Mouse (Mus musculus): ENCODE results near the gene Fignl2. TPM values are rescaled to one million over a fixed set of nuclear protein-coding genes. Genes with fewer than 3 reads are reported as not detected.

Gene Fignl2
- polyA plus RNA-seq, 1 experiment = 2.7 TPM

- no peak overlapping the region for H3K4me3 ChIP-seq (replicated peaks; ENCODE audit: insufficient read depth, low read depth, low read length)
- 87% methylated on average over 3 of the region's 3 CpGs for WGBS
- DNase-seq = no peak
- no peak for TF ChIP-seq CTCF (IDR thresholded peaks at IDR 0.05; ENCODE audit: borderline replicate concordance, insufficient read depth, low read depth, low read length)
- no peak for TF ChIP-seq POLR2A (IDR thresholded peaks at IDR 0.05; ENCODE audit: borderline replicate concordance, insufficient read depth, low read length)
- H3K4me1 ChIP-seq (ENCODE audit: control insufficient read depth, insufficient read depth, low read length) = peaks cover 7% of the 10 kb centered on the region; the same call in 1 of the 2 replicates
- no peak overlapping the region for H3K27ac ChIP-seq (ENCODE audit: insufficient read depth, low read length)
- H3K27me3 ChIP-seq (ENCODE audit: control insufficient read depth, insufficient read depth, low read length) = no peaks in the 10 kb centered on the region
Observed at GRCm38 (mm10) chr15:101004538-101004937, 73.8 kb downstream of the Fignl2 start.

DNA sequence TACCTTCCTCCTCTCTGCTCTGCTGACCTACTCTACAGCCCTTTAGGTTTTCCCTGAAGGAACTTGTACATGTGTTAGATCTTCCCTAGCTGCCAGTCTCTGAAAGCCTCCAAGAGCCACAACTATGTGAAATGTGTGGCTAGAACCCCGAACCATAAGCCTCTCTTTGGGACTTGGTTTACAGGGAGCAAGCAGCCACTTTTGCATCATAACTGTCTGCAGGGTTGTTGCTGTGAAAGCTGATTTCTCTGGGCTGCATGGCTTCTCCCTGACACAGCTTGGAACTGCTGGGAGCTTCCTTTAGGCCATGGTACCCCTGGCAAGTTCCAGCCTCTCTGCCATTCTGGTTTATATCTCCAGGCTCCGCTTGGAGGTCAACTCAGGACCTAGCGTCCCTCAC is 75.9 kb downstream of the Fignl2 start:
- Histone ChIP-seq H3K27ac (ENCODE audit: insufficient read depth, low read length) (no peak overlapping the region), H3K27me3 (ENCODE audit: control insufficient read depth, insufficient read depth, low read length) (no peaks in the 10 kb centered on the region)
- no peak for TF ChIP-seq CTCF (IDR thresholded peaks at IDR 0.05; ENCODE audit: borderline replicate concordance, insufficient read depth, low read depth, low read length)
- TF ChIP-seq POLR2A (IDR thresholded peaks at IDR 0.05; ENCODE audit: borderline replicate concordance, insufficient read depth, low read length) = no peak

GRCm38 (mm10) chr15:101001685-101002084 is 76.7 kb downstream of the Fignl2 start:
- H3K27me3 ChIP-seq (ENCODE audit: control insufficient read depth, insufficient read depth, low read length) = no peaks in the 10 kb centered on the region
- TF ChIP-seq POLR2A (IDR thresholded peaks at IDR 0.05; ENCODE audit: borderline replicate concordance, insufficient read depth, low read length) = no peak
- TF ChIP-seq CTCF (IDR thresholded peaks at IDR 0.05; ENCODE audit: borderline replicate concordance, insufficient read depth, low read depth, low read length) = no peak
- H3K27ac ChIP-seq (ENCODE audit: insufficient read depth, low read length) = no peak overlapping the region
- 0 out of 2 replicates have a peak, but pooled peaks cover 6% of the 10 kb centered on the region for H3K4me1 ChIP-seq (ENCODE audit: control insufficient read depth, insufficient read depth, low read length)
- H3K4me3 ChIP-seq (replicated peaks; ENCODE audit: insufficient read depth, low read depth, low read length) = no peak overlapping the region
- 98% methylated on average over 1 of the region's 1 CpGs for WGBS
- no peak for DNase-seq

More for the DNA sequence above, 75.9 kb downstream of the Fignl2 start:
- H3K4me1 ChIP-seq (ENCODE audit: control insufficient read depth, insufficient read depth, low read length) = 0 out of 2 replicates have a peak, but pooled peaks cover 3% of the 10 kb centered on the region
- H3K4me3 ChIP-seq (replicated peaks; ENCODE audit: insufficient read depth, low read depth, low read length) = no peak overlapping the region
- WGBS = 99% methylated on average over 3 of the region's 3 CpGs
- DNase-seq = no peak

Other genes with a start within 250 kb of the Fignl2 start
- 103 and 107 TPM in 2 replicates for gene Scn8a, start 208.7 kb downstream of the Fignl2 start, polyA plus RNA-seq (2012; rRNA removed)
- gene Gm47841, start 31.2 kb downstream of the Fignl2 start, polyA plus RNA-seq (2012; rRNA removed) = not detected in 2 replicates
- 0.10 and 0.33 TPM in 2 replicates for gene Ankrd33, start 37.2 kb upstream of the Fignl2 start, polyA plus RNA-seq (2012; rRNA removed)
- 15.3 and 17.2 TPM in 2 replicates for gene Acvrl1, start 50.0 kb upstream of the Fignl2 start, polyA plus RNA-seq (2012; rRNA removed)
- gene Acvr1b, start 95.5 kb upstream of the Fignl2 start, polyA plus RNA-seq (2012; rRNA removed) = 54.5 and 55.2 TPM in 2 replicates
- 5.0 and 5.3 TPM in 2 replicates for gene Grasp, start 145.6 kb upstream of the Fignl2 start, polyA plus RNA-seq (2012; rRNA removed)
- gene Nr4a1, start 175.7 kb upstream of the Fignl2 start, polyA plus RNA-seq (2012; rRNA removed) = 13.1 and 16.4 TPM in 2 replicates
- gene Atg101, start 205.7 kb upstream of the Fignl2 start, polyA plus RNA-seq (2012; rRNA removed) = 46.8 and 49.6 TPM in 2 replicates
- gene 6030408B16Rik, start 214.6 kb upstream of the Fignl2 start, polyA plus RNA-seq (2012; rRNA removed) = 0.15 and 0.27 TPM in 2 replicates

Measured in cerebellum, adult 2 months (tissue).